Mouse (Mus musculus) myocyte (in vitro differentiated cells): ENCODE results near the gene Fbrsl1.

Source experiments
- POLR2A ChIP-seq: IDR thresholded peaks from one replicate; pipeline ENCODE4 v1.6.1; 2011; ENCODE audit warnings: low read depth, mild to moderate bottlenecking, control low read depth, moderate library complexity; ENCODE audit not compliant: insufficient read length
- TCF3 ChIP-seq: IDR thresholded peaks from one replicate; pipeline ENCODE4 v1.6.1; 2011; ENCODE audit warnings: low read depth, control low read depth; ENCODE audit not compliant: insufficient read length

GRCm38 (mm10) chr5:110344524-110344923, 103.8 kb downstream of the Fbrsl1 start, which contains the start of gene Lrcol1:
- no peak for TF ChIP-seq TCF3
- TF ChIP-seq POLR2A: no peak
